Mouse (Mus musculus): ENCODE results near the gene Tub.

GRCm38 (mm10) chr7:108952801-108953200 lies 2.7 kb downstream of the Tub start:
- no peak for TF ChIP-seq CTCF (IDR thresholded peaks at IDR 0.05; ENCODE audit: low read depth, low read length)
- no peak for TF ChIP-seq POLR2A (IDR thresholded peaks at IDR 0.05; ENCODE audit: extremely low read depth, insufficient read depth, low read length)

Data from liver, adult 2 months (tissue).